Mouse (Mus musculus) kidney, embryonic 16.5 days (tissue): ENCODE measurements around the gene Col26a1. TPM values are rescaled to one million over a fixed set of nuclear protein-coding genes. Genes with fewer than 3 reads are reported as not detected.

ENCODE experiments used
- ATAC-seq: fragments of 200-750 bp; cut with Nextera tagmentation; 2 replicates; pipeline ENCODE4 v1.8.0; 2017; ENCODE audit warnings: moderate TSS enrichment; ENCODE audit not compliant: low FRiP score, low TSS enrichment
- H3K27ac ChIP-seq: fragments of 300-500 bp; sonication (generic); 2 replicates; pipeline ENCODE4 v1.5.1; 2014; ENCODE audit warnings: low read length
- H3K27me3 ChIP-seq: fragments of 300-500 bp; sonication (generic); 2 replicates; pipeline ENCODE4 v1.6.1; 2014; ENCODE audit warnings: low read length, control low read depth, mixed read lengths; ENCODE audit not compliant: insufficient read depth
- H3K36me3 ChIP-seq: fragments of 300-500 bp; sonication (generic); 2 replicates; pipeline ENCODE4 v1.6.1; 2014; ENCODE audit warnings: low read length, control low read depth, mixed read lengths; ENCODE audit not compliant: insufficient read depth
- H3K4me1 ChIP-seq: fragments of 300-500 bp; sonication (generic); 2 replicates; pipeline ENCODE4 v1.6.1; 2014; ENCODE audit warnings: low read length, control low read depth, mixed read lengths; ENCODE audit not compliant: insufficient read depth
- H3K4me2 ChIP-seq: fragments of 300-500 bp; sonication (generic); replicated peaks from 2 replicates; pipeline ENCODE4 v1.6.1; 2014; ENCODE audit warnings: low read depth, low read length
- H3K4me3 ChIP-seq: fragments of 300-500 bp; sonication (generic); 2 replicates; pipeline ENCODE4 v1.5.1; 2014; ENCODE audit warnings: mild to moderate bottlenecking, low read length
- H3K9ac ChIP-seq: fragments of 300-500 bp; sonication (generic); replicated peaks from 2 replicates; pipeline ENCODE4 v1.6.1; 2014; ENCODE audit warnings: low read length
- H3K9me3 ChIP-seq: fragments of 300-500 bp; sonication (generic); 2 replicates; pipeline ENCODE4 v1.6.1; 2016; ENCODE audit warnings: low read length, control low read depth
- WGBS: fragments of 180-500 bp; shearing (Covaris S2); extraction: QIAGEN DNeasy Blood & Tissue Kit; methylation state at CpG from one replicate; pipeline ENCODE4 v1.1.7; 2014; 5-methylcytosine and 5-hydroxymethylcytosine counted together
- polyA plus RNA-seq: library from polyadenylated mRNA; unstranded; fragments of >200 nt; fragmentation: Nextera tagmentation; extraction: Ambion mirVana; gene quantifications from 2 replicates; pipeline ENCODE4 v1.2.1, GENCODE M21; 2015

The Col26a1 gene
- polyA plus RNA-seq, 1 experiment from 2014 or later = 48.1 TPM

GRCm38 (mm10) chr5:136914183-136914582, 31.2 kb upstream of the Col26a1 start:
- no peak overlapping the region for H3K9ac ChIP-seq
- H3K4me2 ChIP-seq = no peak overlapping the region
- no peak overlapping the region for H3K4me3 ChIP-seq
- WGBS = 84% methylated on average over 3 of the region's 3 CpGs
- H3K4me1 ChIP-seq = no peaks in the 10 kb centered on the region
- peaks cover 15% of the 10 kb centered on the region for H3K36me3 ChIP-seq
- ATAC-seq = no peak
- no peak overlapping the region for H3K27ac ChIP-seq
- no peaks in the 10 kb centered on the region for H3K27me3 ChIP-seq
- H3K9me3 ChIP-seq = no peaks in the 10 kb centered on the region

- peak; percentile 97 for ATAC-seq
- WGBS = 9% methylated on average over 32 of the region's 32 CpGs
Measured at GRCm38 (mm10) chr5:136907991-136908857, 25.2 kb upstream of the Col26a1 start, which contains the start of gene Ift22. Gene Ift22, plus strand, starts transcription at chr5:136908150.

GRCm38 (mm10) chr5:136907587-136907986, 24.6 kb upstream of the Col26a1 start:
- peak; percentile 23; the same call in 1 of the 2 replicates for ATAC-seq

More at GRCm38 (mm10) chr5:136907991-136908857, 25.2 kb upstream of the Col26a1 start, which contains the start of gene Ift22:
- Histone ChIP-seq H3K4me2 (peak within 1 kb of the TSS; percentile 73), H3K4me1 (peaks cover 13% of the 10 kb centered on the region), H3K36me3 (peaks cover 11% of the 10 kb centered on the region), H3K27me3 (no peaks in the 10 kb centered on the region), H3K9me3 (peaks cover 4% of the 10 kb centered on the region; the same call in 1 of the 2 replicates), H3K27ac (peak within 1 kb of the TSS; percentile 24; the same call in 1 of the 2 replicates), H3K9ac (peak within 1 kb of the TSS; percentile 77), H3K4me3 (peak within 1 kb of the TSS; percentile 90)

DNA sequence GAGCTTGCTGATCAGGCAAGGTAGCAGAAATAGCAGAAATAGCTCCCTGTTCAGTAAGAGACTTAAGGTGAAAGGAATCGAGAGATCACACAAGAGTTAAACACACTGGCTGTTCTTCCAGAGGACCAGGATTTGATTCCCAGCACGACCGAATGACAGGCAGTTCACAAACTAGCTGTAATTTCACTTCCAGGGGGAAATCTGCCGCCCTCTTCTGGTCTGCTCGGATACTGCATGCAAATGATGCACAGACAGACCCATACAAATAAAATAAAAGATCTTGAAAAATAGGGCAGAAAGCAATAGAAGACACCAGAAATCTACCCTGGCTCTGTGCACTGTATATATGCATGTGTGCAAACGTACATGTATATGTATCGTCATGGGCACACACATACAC, 22.6 kb upstream of the Col26a1 start:
- Histone ChIP-seq H3K4me2 (no peak overlapping the region), H3K4me1 (peaks cover 13% of the 10 kb centered on the region), H3K9me3 (peaks cover 4% of the 10 kb centered on the region; the same call in 1 of the 2 replicates), H3K9ac (no peak overlapping the region), H3K4me3 (no peak overlapping the region), H3K27me3 (no peaks in the 10 kb centered on the region), H3K27ac (no peak overlapping the region), H3K36me3 (no peaks in the 10 kb centered on the region)
- no peak for ATAC-seq
- 59% methylated on average over 7 of the region's 7 CpGs for WGBS

More at GRCm38 (mm10) chr5:136907587-136907986, 24.6 kb upstream of the Col26a1 start:
- H3K27ac ChIP-seq = peak overlapping the region; percentile 24; the same call in 1 of the 2 replicates
- peak overlapping the region; percentile 62 for H3K9ac ChIP-seq
- 41% methylated on average over 9 of the region's 9 CpGs for WGBS
- peaks cover 13% of the 10 kb centered on the region for H3K4me1 ChIP-seq
- H3K27me3 ChIP-seq = no peaks in the 10 kb centered on the region
- H3K36me3 ChIP-seq = peaks cover 10% of the 10 kb centered on the region
- H3K9me3 ChIP-seq = peaks cover 4% of the 10 kb centered on the region; the same call in 1 of the 2 replicates
- peak overlapping the region; percentile 90 for H3K4me3 ChIP-seq
- H3K4me2 ChIP-seq = peak overlapping the region; percentile 73

GRCm38 (mm10) chr5:136904621-136905020, 21.6 kb upstream of the Col26a1 start:
- no peak for ATAC-seq
- H3K4me2 ChIP-seq = no peak overlapping the region

DNA sequence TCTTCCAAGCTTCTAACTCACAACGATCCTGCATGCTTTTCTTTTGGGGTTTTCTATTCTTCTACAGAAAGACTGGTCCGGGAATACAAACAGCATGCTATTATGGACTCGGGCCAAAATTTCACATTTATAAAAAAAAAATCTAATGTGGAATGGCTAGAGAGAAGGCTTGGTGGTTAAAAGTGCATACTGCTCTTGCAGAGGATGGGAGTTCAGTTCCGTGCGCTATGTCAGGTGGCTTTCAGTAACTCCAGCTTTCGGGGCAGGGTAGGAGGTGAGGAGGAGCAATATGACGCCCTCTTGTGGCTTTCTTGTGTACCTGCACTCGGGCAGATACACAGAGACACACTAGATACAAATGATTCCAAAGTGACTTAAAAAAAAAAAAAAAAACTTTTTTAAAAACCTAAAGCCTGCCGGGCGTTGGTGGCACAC, 12.5 kb upstream of the Col26a1 start:
- H3K36me3 ChIP-seq = no peaks in the 10 kb centered on the region
- H3K9me3 ChIP-seq = no peaks in the 10 kb centered on the region
- no peak for ATAC-seq
- H3K27ac ChIP-seq = peak overlapping the region; percentile 37; the same call in 1 of the 2 replicates
- H3K4me2 ChIP-seq = peak overlapping the region; percentile 34
- WGBS = 50% methylated on average over 10 of the region's 10 CpGs
- H3K27me3 ChIP-seq = no peaks in the 10 kb centered on the region
- no peak overlapping the region for H3K4me3 ChIP-seq
- 0 out of 2 replicates have a peak, but pooled peaks cover 2% of the 10 kb centered on the region for H3K4me1 ChIP-seq
- H3K9ac ChIP-seq = no peak overlapping the region

More at GRCm38 (mm10) chr5:136904621-136905020, 21.6 kb upstream of the Col26a1 start:
- peaks cover 13% of the 10 kb centered on the region for H3K4me1 ChIP-seq
- H3K27ac ChIP-seq = no peak overlapping the region
- 68% methylated on average over 3 of the region's 3 CpGs for WGBS
- H3K9me3 ChIP-seq = peaks cover 4% of the 10 kb centered on the region; the same call in 1 of the 2 replicates
- no peaks in the 10 kb centered on the region for H3K36me3 ChIP-seq
- no peak overlapping the region for H3K9ac ChIP-seq
- no peaks in the 10 kb centered on the region for H3K27me3 ChIP-seq
- H3K4me3 ChIP-seq = no peak overlapping the region

- Histone ChIP-seq H3K9me3 (no peaks in the 10 kb centered on the region), H3K27ac (peak overlapping the region; percentile 37; the same call in 1 of the 2 replicates), H3K36me3 (no peaks in the 10 kb centered on the region), H3K4me2 (peak overlapping the region; percentile 34), H3K4me3 (no peak overlapping the region), H3K27me3 (no peaks in the 10 kb centered on the region), H3K9ac (no peak overlapping the region), H3K4me1 (0 out of 2 replicates have a peak, but pooled peaks cover 2% of the 10 kb centered on the region)
- 0 out of 2 replicates have a peak, but pooled peaks have one; percentile 31 for ATAC-seq
- WGBS = 44% methylated on average over 25 of the region's 25 CpGs
Measured at GRCm38 (mm10) chr5:136894840-136895528, 12.0 kb upstream of the Col26a1 start.

DNA sequence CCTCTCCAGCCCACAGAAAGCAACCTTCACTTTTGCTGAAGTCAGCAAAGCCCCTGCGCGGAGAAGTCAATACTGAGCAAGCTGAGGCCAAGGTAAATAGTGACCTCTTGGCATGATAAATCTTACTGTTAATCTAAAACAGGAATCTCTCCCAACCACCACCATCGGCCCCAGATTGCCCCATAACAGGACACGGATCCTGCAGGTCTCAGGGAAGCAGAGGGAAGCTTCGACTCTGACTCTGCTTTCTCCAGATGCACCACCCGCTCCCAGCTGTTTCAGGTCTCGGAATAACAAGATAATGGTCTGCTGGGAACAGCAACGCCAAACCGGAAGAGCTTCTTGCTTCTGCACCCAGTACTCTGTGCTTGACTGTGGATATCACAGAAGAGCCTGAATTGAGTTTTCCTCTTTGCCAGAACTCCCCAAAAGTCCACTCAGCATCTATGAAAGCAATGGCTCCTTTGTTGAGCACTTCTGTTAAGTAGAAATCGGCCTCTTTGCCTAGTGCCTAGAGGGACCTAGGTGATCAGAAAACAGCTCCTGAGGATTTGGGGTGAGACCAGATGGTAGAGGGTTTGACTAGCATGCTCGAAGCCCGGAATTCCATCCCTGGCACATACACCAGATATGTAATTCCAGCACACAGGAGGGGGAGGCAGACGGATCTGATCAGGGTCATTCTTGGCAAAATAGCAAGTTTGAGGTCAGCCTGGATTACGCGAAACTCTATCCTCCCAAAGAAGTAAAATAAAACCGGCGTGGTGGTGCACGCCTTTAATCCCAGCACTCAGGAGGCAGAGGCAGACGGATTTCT, 5.7 kb upstream of the Col26a1 start:
- 0 out of 2 replicates have a peak, but pooled peaks cover 2% of the 10 kb centered on the region for H3K27me3 ChIP-seq
- no peaks in the 10 kb centered on the region for H3K36me3 ChIP-seq
- H3K9ac ChIP-seq = peak overlapping the region; percentile 46; the same call in 1 of the 2 replicates
- 0 out of 2 replicates have a peak overlapping the region, but pooled peaks have one; percentile 10 for H3K4me2 ChIP-seq
- WGBS = 31% methylated on average over 19 of the region's 19 CpGs
- H3K9me3 ChIP-seq = no peaks in the 10 kb centered on the region
- no peak overlapping the region for H3K4me3 ChIP-seq
- peak overlapping the region; percentile 82 for H3K27ac ChIP-seq
- peaks cover 16% of the 10 kb centered on the region for H3K4me1 ChIP-seq
- ATAC-seq = 0 out of 2 replicates have a peak, but pooled peaks have one; percentile 11

DNA sequence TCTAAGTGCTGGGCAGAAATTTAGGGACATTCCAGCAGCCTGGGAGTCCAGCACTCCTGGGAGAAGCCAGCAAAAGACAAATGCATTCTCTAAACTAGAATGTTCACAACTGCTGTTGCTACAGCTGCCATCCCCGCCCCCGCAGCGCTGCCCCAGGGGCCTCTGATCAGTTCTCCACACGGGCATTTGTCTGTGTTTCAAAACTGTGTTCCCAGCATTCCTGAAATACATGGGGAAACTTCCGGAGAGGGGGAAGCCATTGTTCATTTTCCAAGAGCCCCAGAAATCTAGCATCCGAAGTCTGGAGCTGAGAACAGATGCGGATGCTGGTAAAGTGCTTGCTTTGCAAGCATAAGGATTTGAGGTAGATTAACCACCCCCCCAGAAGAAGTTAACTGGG, 3.9 kb upstream of the Col26a1 start:
- WGBS = 23% methylated on average over 7 of the region's 7 CpGs
- Histone ChIP-seq H3K9ac (no peak overlapping the region), H3K4me2 (no peak overlapping the region), H3K27me3 (peaks cover 6% of the 10 kb centered on the region; the same call in 1 of the 2 replicates), H3K36me3 (no peaks in the 10 kb centered on the region), H3K27ac (peak overlapping the region; percentile 45; the same call in 1 of the 2 replicates), H3K9me3 (no peaks in the 10 kb centered on the region), H3K4me3 (no peak overlapping the region), H3K4me1 (peaks cover 19% of the 10 kb centered on the region)
- ATAC-seq = no peak
